Mouse (Mus musculus) retina, adult 2 months (tissue): ENCODE data around the gene Gm13040.
"Not testable (repeated sequence)": the region's sequence is repeated elsewhere in the genome, so short reads cannot be mapped to it uniquely, and the experiment has no call there.

Source experiments
- DNase-seq: peaks from one replicate; pipeline ENCODE4 v3.0.0-alpha.2; 2012; ENCODE audit warnings: low read depth, low spot score

The Gm13040 gene

DNA sequence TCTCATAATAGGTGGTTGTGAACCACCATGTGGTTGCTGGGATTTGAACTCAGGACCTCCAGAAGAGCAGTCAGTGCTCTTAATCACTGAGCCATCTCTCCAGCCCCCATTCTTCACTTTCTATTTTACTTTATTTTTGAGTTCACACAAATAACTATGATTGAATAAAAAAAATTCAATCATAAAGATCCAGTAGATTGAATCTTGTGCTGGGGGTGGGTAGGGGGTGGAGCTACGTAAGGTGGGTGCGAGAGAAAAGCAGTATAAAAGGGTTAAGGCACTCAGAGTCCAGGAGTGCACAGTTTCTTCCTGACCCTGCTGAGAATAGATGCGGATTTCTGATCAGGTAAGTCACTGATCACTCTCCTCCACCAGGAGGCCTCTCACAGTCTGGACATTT, at the start of gene Gm13040:
TSS of gene Gm13040 (plus strand) at position 301 of the 400 bp plus-strand sequence.
- DNase-seq, result not testable (repeated sequence)

DNA sequence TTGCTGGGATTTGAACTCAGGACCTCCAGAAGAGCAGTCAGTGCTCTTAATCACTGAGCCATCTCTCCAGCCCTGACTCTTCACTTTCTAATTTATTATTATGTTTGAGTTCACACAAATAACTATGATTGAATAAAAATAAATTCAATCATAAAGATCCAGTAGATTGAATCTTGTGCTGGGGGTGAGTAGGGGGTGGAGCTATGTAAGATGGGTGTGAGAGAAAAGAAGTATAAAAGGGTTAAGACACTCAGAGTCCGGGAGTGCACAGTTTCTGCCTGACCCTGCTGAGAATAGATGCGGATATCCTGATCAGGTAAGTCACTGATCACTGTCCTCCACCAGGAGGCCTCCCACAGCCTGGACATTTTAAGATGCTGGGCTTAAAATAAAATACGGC, 24.7 kb upstream of the Gm13040 start, which contains the start of gene Gm13043:
TSS of gene Gm13043 (plus strand) at position 301 of the 400 bp plus-strand sequence.
- DNase-seq, result no peak

DNA sequence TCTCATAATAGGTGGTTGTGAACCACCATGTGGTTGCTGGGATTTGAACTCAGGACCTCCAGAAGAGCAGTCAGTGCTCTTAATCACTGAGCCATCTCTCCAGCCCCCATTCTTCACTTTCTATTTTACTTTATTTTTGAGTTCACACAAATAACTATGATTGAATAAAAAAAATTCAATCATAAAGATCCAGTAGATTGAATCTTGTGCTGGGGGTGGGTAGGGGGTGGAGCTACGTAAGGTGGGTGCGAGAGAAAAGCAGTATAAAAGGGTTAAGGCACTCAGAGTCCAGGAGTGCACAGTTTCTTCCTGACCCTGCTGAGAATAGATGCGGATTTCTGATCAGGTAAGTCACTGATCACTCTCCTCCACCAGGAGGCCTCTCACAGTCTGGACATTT, 15.6 kb downstream of the Gm13040 start, which contains the start of the genes BC080695 and Gm13057:
TSS of gene BC080695 (plus strand) at position 301 of the 400 bp plus-strand sequence.
TSS of gene Gm13057 (plus strand) at position 310 of the 400 bp plus-strand sequence.
- not testable (repeated sequence) for DNase-seq
